Mouse (Mus musculus) large intestine, adult 2 months (tissue): Measurements from ENCODE around the gene Hyal1. TPM values are rescaled to one million over a fixed set of nuclear protein-coding genes. Genes with fewer than 3 reads are reported as not detected.
A peak's percentile ranks its signal among the peaks of the same experiment; 100 is the strongest.
"Not testable (repeated sequence)": the region's sequence is repeated elsewhere in the genome, so short reads cannot be mapped to it uniquely, and the experiment has no call there.

Experiments
- DNase-seq: peaks from one replicate; pipeline ENCODE4 v3.0.0-alpha.2; 2012; ENCODE audit warnings: low read depth, low spot score
- whole genome bisulfite sequencing: fragments of 180-500 bp; shearing (Covaris S2); methylation state at CpG from one replicate; pipeline ENCODE4 v1.1.7; 2018; 5-methylcytosine and 5-hydroxymethylcytosine counted together
- polyA plus RNA-seq: library from polyadenylated mRNA; depleted of rRNA; stranded (reverse); fragments of >200 nt; gene quantifications from 2 replicates; pipeline ENCODE4 v1.2.3, GENCODE M21; 2012

The Hyal1 gene
- polyA plus RNA-seq, 1 experiment: 1.7 TPM

- no peak for DNase-seq
- WGBS: under 1% methylated on average over 23 of the region's 23 CpGs
These were observed 7.5 kb upstream of the Hyal1 start for GRCm38 (mm10) chr9:107569270-107569669.

DNA sequence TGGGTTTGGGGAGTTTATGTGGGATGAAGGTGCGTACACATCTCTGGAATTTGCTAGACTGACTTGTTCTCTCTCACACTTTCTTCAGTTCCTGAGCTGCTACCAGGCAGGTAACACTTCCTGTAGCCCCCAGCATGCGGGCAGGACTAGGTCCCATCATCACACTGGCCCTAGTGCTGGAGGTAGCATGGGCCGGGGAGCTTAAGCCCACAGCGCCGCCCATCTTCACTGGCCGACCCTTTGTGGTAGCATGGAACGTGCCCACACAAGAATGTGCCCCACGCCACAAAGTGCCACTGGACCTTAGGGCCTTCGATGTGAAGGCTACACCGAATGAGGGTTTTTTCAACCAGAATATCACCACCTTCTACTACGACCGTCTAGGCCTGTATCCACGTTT lies 6.7 kb upstream of the Hyal1 start:
- 27% methylated on average over 13 of the region's 13 CpGs for WGBS
- DNase-seq: no peak

DNA sequence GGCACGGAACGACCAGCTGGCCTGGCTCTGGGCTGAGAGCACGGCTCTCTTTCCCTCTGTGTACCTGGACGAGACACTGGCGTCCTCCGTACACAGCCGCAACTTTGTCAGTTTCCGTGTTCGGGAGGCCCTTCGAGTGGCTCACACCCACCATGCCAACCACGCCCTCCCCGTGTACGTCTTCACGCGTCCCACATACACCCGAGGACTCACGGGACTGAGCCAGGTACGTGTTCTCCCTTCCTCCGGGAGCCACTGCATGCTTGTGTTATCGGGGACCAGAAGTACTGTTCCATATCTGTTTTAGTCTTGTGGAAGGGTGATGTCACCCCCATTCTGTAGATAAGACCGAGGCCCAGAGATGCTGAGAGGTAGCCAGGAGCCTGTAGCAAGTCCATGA lies 5.9 kb upstream of the Hyal1 start:
- 40% methylated on average over 21 of the region's 21 CpGs for WGBS
- no peak for DNase-seq

GRCm38 (mm10) chr9:107571534-107572326 lies 5.0 kb upstream of the Hyal1 start:
- 66% methylated on average over 22 of the region's 22 CpGs for WGBS
- no peak for DNase-seq

DNA sequence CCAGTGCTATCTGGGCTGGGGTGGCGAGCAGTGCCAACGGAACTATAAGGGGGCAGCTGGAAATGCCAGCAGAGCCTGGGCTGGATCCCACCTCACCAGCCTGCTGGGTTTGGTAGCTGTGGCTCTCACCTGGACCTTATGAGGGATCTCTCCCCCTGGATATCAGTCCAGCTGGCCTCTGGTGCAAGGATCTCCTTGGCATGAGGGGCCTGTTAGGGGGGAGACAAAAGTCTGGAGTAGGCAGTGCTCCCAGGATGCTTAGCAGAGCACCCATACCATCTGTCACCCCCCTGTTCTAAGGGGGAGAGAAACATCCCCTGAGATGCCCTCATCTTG lies 4.4 kb upstream of the Hyal1 start:
- DNase-seq: no peak
- WGBS: 98% methylated on average over 2 of the region's 2 CpGs

DNA sequence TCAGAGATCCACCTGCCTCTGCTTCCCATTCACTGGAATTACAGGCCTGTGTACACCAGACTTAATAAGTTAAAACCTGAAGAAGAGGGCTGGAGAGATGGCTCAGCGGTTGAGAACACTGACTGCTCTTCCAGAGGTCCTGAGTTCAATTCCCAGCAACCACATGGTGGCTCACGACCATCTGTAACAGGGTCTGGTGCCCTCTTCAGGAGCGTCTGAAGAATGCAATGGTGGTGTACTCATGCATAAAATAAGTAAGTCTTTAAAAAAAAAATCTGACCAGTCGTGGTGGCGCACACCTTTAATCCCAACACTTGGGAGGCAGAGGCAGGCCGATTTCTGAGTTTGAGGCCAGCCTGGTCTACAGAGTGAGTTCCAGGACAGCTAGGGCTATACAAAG lies 3.0 kb upstream of the Hyal1 start:
- DNase-seq: not testable (repeated sequence)
- WGBS: 85% methylated on average over 6 of the region's 6 CpGs

GRCm38 (mm10) chr9:107575579-107576356 lies 959 bp upstream of the Hyal1 start:
- 27% methylated on average over 14 of the region's 14 CpGs for WGBS
- DNase-seq: peak; percentile 78

- WGBS: 91% methylated on average over 10 of the region's 10 CpGs
- no peak for DNase-seq
These were observed 1.1 kb downstream of the Hyal1 start for GRCm38 (mm10) chr9:107577871-107578270.

- DNase-seq: no peak
- 63% methylated on average over 3 of the region's 3 CpGs for WGBS
These were observed 1.9 kb downstream of the Hyal1 start, which contains the start of gene Naa80 for GRCm38 (mm10) chr9:107578587-107578986. Gene Naa80, plus strand, starts transcription at chr9:107578887.

DNA sequence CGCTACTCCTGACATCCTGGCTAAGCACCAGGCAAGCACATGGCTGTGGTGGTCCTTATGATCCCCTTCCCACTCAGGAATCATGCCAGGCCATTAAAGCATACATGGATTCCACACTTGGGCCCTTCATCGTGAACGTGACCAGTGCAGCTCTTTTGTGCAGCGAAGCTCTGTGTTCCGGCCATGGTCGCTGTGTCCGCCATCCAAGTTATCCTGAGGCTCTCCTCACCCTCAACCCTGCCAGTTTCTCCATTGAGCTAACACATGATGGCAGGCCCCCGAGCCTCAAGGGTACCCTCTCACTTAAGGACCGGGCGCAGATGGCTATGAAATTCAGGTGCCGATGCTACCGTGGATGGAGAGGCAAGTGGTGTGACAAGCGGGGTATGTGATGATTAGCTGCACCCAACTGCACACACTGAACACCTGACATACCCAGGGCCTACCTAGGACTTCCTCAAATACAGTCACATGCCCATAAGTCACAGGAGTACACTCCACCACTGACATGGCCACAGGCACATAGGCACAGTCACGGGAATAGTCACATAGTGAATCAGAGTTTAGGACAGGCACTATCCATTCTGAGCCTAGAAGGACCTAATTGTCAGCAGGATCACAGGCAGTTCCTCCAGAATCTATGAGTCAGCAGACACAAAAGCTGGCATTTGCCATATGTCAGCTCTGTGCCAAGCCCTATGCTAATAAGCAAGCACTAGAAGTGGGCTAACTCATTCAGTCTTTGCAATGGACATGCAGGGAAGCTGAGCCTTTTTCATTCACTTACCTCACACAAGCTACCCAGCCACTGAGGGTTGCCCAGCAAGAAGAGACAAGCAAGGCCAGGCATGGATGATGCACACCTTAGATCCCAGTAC lies 2.5 kb downstream of the Hyal1 start:
- 92% methylated on average over 14 of the region's 14 CpGs for WGBS
- DNase-seq: no peak

- under 1% methylated on average over 32 of the region's 32 CpGs for WGBS
- DNase-seq: peak; percentile 86
These were observed 4.0 kb downstream of the Hyal1 start, which contains the start of gene Hyal3 for GRCm38 (mm10) chr9:107580501-107581317. Gene Hyal3, plus strand, starts transcription at chr9:107580818.

DNA sequence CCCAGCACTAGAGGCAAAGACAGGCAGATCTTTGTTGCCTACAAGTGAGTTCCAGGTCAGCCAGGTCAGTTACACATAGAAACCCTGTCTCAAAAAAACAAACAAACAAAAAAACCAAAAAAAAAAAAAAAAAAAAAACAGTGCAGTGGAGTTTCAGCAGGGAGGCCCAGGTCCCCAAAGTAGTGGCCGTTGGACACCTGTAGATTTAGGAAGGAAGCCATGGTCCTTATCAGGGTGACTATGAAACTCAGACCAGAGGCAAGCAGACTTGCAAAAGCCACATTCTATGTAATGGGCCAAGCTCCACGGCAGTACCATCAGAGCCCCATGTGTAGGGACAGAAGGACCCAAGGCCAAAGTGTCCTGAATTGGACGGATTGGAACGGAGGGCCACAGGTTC lies 4.9 kb downstream of the Hyal1 start:
- WGBS: 45% methylated on average over 4 of the region's 4 CpGs

GRCm38 (mm10) chr9:107582509-107583062 lies 5.9 kb downstream of the Hyal1 start:
- 78% methylated on average over 7 of the region's 7 CpGs for WGBS
- DNase-seq: no peak

More for the DNA sequence above, 4.9 kb downstream of the Hyal1 start:
- DNase-seq: no peak

GRCm38 (mm10) chr9:107583174-107583573 lies 6.4 kb downstream of the Hyal1 start:
- DNase-seq: no peak
- WGBS: 91% methylated on average over 14 of the region's 14 CpGs

GRCm38 (mm10) chr9:107586504-107586903 lies 9.8 kb downstream of the Hyal1 start:
- WGBS: 86% methylated on average over 5 of the region's 5 CpGs
- DNase-seq: no peak

- peak; percentile 98 for DNase-seq
- 8% methylated on average over 46 of the region's 46 CpGs for WGBS
These were observed 10.5 kb downstream of the Hyal1 start, which contains the start of gene Ifrd2 for GRCm38 (mm10) chr9:107586974-107587832. Gene Ifrd2, plus strand, starts transcription at chr9:107587642.

GRCm38 (mm10) chr9:107587833-107588639 lies 11.3 kb downstream of the Hyal1 start:
- WGBS: 1% methylated on average over 33 of the region's 33 CpGs
- no peak for DNase-seq
